Mouse (Mus musculus) kidney, embryonic 16.5 days (tissue): ENCODE data around the gene Mtnr1b. TPM values are rescaled to one million over a fixed set of nuclear protein-coding genes. Genes with fewer than 3 reads are reported as not detected.

Experiments
- ATAC-seq: fragments of 200-750 bp; cut with Nextera tagmentation; 2 replicates; pipeline ENCODE4 v1.8.0; 2017; ENCODE audit warnings: moderate TSS enrichment; ENCODE audit not compliant: low FRiP score, low TSS enrichment
- H3K27ac ChIP-seq: fragments of 300-500 bp; sonication (generic); 2 replicates; pipeline ENCODE4 v1.5.1; 2014; ENCODE audit warnings: low read length
- H3K27me3 ChIP-seq: fragments of 300-500 bp; sonication (generic); 2 replicates; pipeline ENCODE4 v1.6.1; 2014; ENCODE audit warnings: low read length, control low read depth, mixed read lengths; ENCODE audit not compliant: insufficient read depth
- H3K36me3 ChIP-seq: fragments of 300-500 bp; sonication (generic); 2 replicates; pipeline ENCODE4 v1.6.1; 2014; ENCODE audit warnings: low read length, control low read depth, mixed read lengths; ENCODE audit not compliant: insufficient read depth
- H3K4me1 ChIP-seq: fragments of 300-500 bp; sonication (generic); 2 replicates; pipeline ENCODE4 v1.6.1; 2014; ENCODE audit warnings: low read length, control low read depth, mixed read lengths; ENCODE audit not compliant: insufficient read depth
- H3K4me2 ChIP-seq: fragments of 300-500 bp; sonication (generic); replicated peaks from 2 replicates; pipeline ENCODE4 v1.6.1; 2014; ENCODE audit warnings: low read depth, low read length
- H3K4me3 ChIP-seq: fragments of 300-500 bp; sonication (generic); 2 replicates; pipeline ENCODE4 v1.5.1; 2014; ENCODE audit warnings: mild to moderate bottlenecking, low read length
- H3K9ac ChIP-seq: fragments of 300-500 bp; sonication (generic); replicated peaks from 2 replicates; pipeline ENCODE4 v1.6.1; 2014; ENCODE audit warnings: low read length
- H3K9me3 ChIP-seq: fragments of 300-500 bp; sonication (generic); 2 replicates; pipeline ENCODE4 v1.6.1; 2016; ENCODE audit warnings: low read length, control low read depth
- WGBS: fragments of 180-500 bp; shearing (Covaris S2); extraction: QIAGEN DNeasy Blood & Tissue Kit; methylation state at CpG from one replicate; pipeline ENCODE4 v1.1.7; 2014; 5-methylcytosine and 5-hydroxymethylcytosine counted together
- polyA plus RNA-seq: library from polyadenylated mRNA; unstranded; fragments of >200 nt; fragmentation: Nextera tagmentation; extraction: Ambion mirVana; gene quantifications from 2 replicates; pipeline ENCODE4 v1.2.1, GENCODE M21; 2015

Gene Mtnr1b
- polyA plus RNA-seq, 1 experiment from 2014 or later, result not detected

DNA sequence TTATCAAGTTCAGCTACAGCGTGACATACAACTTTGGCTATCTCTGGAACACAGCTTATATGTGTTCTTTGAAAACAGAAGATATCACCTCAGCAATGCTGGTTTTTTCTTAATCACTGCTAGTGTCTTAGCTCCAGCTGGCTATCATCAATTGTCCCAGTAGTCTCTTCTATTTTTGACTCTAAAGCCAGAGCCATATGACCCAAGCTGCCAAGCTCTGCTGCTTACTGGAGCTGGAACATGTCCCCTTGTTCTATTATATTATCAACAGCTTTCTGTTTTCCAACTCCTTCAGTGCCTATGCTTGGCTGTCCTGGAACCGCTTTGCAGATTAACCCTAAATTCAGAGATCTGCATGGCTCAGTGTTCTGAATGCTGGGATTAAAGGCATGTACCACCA is 70.1 kb downstream of the Mtnr1b start:
- Histone ChIP-seq H3K9me3 (no peaks in the 10 kb centered on the region), H3K27ac (no peak overlapping the region), H3K4me2 (no peak overlapping the region), H3K27me3 (no peaks in the 10 kb centered on the region), H3K4me1 (no peaks in the 10 kb centered on the region), H3K36me3 (no peaks in the 10 kb centered on the region), H3K9ac (no peak overlapping the region), H3K4me3 (no peak overlapping the region)
- 83% methylated on average over 2 of the region's 2 CpGs for WGBS
- no peak for ATAC-seq

DNA sequence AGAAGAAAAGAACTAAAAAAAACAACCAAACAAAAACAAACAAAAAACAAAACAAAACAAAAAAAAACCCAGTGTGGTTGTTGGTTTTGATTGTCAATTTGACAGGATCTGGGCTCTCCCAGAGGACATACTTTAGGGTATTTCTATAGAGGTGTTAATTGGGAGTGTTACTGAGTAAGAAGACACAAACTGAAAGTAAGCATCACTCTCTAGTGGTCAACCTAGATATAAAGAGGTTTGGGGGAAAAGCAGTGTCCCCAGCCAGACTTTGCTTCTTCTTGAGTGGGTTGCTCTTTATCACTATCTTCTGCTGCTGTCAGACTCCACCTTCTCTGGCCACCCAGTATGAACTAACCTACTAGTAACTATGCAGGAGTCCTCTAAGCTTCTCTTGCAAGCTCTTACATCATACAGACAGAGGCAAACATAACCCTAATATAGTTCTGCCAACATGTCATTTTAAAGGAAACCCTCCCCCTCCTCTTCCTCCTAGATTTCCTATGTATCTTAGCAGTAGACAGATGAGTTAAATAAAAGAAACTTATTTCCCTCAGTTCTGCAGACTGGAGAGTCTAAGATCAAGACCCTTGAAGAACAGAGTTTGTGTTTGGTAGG is 71.8 kb downstream of the Mtnr1b start:
- H3K9ac ChIP-seq, result no peak overlapping the region
- H3K4me2 ChIP-seq, result no peak overlapping the region
- H3K36me3 ChIP-seq, result no peaks in the 10 kb centered on the region
- no peak for ATAC-seq
- no peaks in the 10 kb centered on the region for H3K4me1 ChIP-seq
- no peak overlapping the region for H3K4me3 ChIP-seq
- H3K9me3 ChIP-seq, result no peaks in the 10 kb centered on the region
- no peaks in the 10 kb centered on the region for H3K27me3 ChIP-seq
- no peak overlapping the region for H3K27ac ChIP-seq

DNA sequence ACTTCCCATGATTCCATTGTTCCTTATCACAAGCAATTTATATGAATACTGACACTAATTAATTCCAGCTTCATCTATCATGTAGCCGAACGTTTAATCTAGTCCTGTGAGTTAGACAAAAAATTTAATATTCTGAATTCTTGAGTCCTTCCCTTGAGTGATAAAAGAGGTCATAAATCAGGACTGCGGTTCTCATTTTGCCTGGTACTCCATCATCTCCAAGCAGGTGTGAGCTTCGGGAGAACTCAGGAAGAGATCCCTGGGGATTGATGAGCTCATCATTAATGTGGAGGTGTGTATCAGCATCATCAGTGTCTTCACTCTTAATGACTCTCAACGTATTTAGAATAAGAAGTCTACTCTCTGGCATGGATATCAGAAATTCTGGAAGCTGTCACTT is 74.0 kb downstream of the Mtnr1b start:
- no peak for ATAC-seq
- H3K4me2 ChIP-seq, result no peak overlapping the region
- no peaks in the 10 kb centered on the region for H3K27me3 ChIP-seq
- H3K9me3 ChIP-seq, result no peaks in the 10 kb centered on the region
- H3K4me1 ChIP-seq, result no peaks in the 10 kb centered on the region
- H3K27ac ChIP-seq, result no peak overlapping the region
- WGBS, result 74% methylated on average over 5 of the region's 5 CpGs
- H3K9ac ChIP-seq, result no peak overlapping the region
- H3K4me3 ChIP-seq, result no peak overlapping the region
- no peaks in the 10 kb centered on the region for H3K36me3 ChIP-seq

DNA sequence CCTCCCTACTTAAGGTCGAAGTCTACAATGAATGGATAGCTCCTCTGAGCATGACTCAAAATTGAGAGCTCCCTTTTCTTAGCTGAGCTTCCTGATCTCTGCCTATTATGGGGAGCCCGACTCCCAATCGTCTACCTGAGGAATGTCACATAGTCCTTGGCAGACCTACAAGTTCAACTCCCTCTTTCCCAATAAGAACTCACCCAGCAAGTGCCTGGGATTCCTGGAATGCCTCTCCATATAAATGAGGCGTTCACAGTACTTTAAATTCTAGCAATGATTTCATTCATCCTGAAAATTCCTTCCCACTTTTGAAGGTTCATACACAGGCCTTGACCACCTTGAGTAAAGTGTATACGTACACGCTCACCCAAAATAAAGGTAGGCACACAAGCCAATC is 79.9 kb downstream of the Mtnr1b start:
- Histone ChIP-seq H3K36me3 (no peaks in the 10 kb centered on the region), H3K4me1 (no peaks in the 10 kb centered on the region), H3K27me3 (no peaks in the 10 kb centered on the region), H3K9ac (no peak overlapping the region), H3K27ac (no peak overlapping the region), H3K9me3 (no peaks in the 10 kb centered on the region), H3K4me3 (no peak overlapping the region), H3K4me2 (no peak overlapping the region)
- no peak for ATAC-seq
- 77% methylated on average over 6 of the region's 6 CpGs for WGBS

DNA sequence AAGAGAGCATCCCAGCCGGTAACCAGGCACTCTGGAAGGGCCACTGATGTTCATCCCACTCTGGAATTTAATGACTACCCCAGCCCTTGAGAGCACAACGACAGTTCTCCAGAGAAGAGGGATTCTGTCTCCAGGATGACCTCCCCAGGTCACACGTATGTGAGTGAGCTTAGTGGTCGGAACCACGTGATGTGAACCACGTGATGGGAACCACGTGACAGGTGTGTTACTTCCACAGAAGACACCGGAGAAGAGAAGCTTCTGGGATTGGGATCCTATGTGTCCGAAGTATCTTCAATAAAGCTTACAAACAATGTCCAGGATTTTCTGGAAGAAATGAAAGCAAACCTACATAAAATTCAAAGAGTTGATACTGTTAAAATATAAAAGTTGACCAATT is 82.3 kb downstream of the Mtnr1b start:
- no peaks in the 10 kb centered on the region for H3K4me1 ChIP-seq
- no peak overlapping the region for H3K4me2 ChIP-seq
- H3K27ac ChIP-seq, result no peak overlapping the region
- H3K27me3 ChIP-seq, result no peaks in the 10 kb centered on the region
- H3K9me3 ChIP-seq, result no peaks in the 10 kb centered on the region
- H3K36me3 ChIP-seq, result no peaks in the 10 kb centered on the region
- 82% methylated on average over 9 of the region's 9 CpGs for WGBS
- H3K9ac ChIP-seq, result no peak overlapping the region
- no peak for ATAC-seq
- H3K4me3 ChIP-seq, result no peak overlapping the region

DNA sequence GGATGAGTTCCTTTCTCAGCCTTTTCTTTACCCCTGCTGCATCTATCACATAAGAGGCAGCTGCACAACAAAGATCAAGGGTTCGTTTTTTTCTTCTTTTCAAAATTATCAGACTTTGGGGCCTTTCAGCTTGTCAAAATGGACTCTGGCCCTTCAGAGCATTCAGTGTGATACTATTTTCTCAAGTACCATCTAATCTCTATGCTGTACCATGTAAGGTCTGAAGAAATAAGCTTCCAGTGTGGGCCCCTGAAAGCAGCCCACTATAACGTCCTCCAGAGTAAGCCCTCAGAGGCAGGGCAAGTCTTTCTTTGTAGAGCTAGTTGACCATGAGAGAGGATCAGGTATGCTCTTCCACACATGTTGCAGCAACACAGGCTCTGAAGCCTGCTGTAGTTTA is 87.7 kb downstream of the Mtnr1b start:
- no peak for ATAC-seq
- Histone ChIP-seq H3K27ac (no peak overlapping the region), H3K9ac (no peak overlapping the region), H3K36me3 (no peaks in the 10 kb centered on the region), H3K4me3 (no peak overlapping the region), H3K4me2 (no peak overlapping the region), H3K27me3 (no peaks in the 10 kb centered on the region), H3K9me3 (no peaks in the 10 kb centered on the region), H3K4me1 (peaks cover 5% of the 10 kb centered on the region; the same call in 1 of the 2 replicates)
- WGBS, result 64% methylated on average over 2 of the region's 2 CpGs

DNA sequence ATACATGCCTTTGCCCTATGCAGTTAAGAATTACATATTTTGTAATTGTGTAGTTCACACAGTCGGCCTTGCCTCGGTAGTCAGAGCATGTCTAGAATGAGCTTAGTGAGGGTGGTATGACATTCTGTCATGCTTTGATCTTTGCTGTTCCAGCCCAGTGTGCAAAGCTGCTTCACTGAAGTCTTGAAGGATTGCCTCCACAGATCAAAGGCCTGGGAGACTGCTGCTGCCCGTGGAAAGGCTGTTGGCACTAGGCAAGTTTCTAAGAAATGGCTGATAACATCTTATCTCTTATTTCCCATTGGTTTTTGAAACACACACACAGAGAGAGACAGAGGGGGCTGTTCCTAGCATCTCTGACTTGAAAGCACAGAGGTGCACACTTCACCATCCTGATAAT is 88.2 kb downstream of the Mtnr1b start:
- Histone ChIP-seq H3K27ac (no peak overlapping the region), H3K36me3 (no peaks in the 10 kb centered on the region), H3K4me1 (peaks cover 5% of the 10 kb centered on the region; the same call in 1 of the 2 replicates), H3K4me3 (no peak overlapping the region), H3K27me3 (no peaks in the 10 kb centered on the region), H3K9me3 (no peaks in the 10 kb centered on the region), H3K4me2 (no peak overlapping the region), H3K9ac (no peak overlapping the region)
- peak; percentile 51; the same call in 1 of the 2 replicates for ATAC-seq
- WGBS, result 41% methylated on average over 3 of the region's 3 CpGs

DNA sequence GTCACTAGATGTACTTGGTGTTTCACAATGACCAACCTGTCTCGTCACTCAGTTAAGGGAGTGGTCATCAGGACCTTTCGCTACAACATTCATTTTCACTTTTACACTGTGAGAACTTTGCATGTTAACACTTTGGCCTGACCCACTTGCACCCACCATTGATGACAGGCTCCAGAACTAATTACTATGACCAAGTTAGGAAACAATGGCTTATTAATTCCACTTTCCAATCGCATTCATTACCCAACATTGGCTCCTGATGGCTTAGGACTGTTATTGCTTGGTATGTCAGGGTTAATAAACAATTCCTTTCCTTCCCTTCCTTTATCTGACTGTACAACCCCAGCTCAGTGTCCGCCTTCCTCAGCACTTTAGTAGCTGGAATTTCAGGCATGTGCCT is 92.4 kb downstream of the Mtnr1b start:
- H3K4me2 ChIP-seq, result no peak overlapping the region
- no peak overlapping the region for H3K9ac ChIP-seq
- H3K4me3 ChIP-seq, result no peak overlapping the region
- no peaks in the 10 kb centered on the region for H3K9me3 ChIP-seq
- WGBS, result 59% methylated on average over 4 of the region's 4 CpGs
- H3K27ac ChIP-seq, result no peak overlapping the region
- ATAC-seq, result peak; percentile 54; the same call in 1 of the 2 replicates
- H3K27me3 ChIP-seq, result no peaks in the 10 kb centered on the region
- no peaks in the 10 kb centered on the region for H3K36me3 ChIP-seq
- peaks cover 5% of the 10 kb centered on the region; the same call in 1 of the 2 replicates for H3K4me1 ChIP-seq

DNA sequence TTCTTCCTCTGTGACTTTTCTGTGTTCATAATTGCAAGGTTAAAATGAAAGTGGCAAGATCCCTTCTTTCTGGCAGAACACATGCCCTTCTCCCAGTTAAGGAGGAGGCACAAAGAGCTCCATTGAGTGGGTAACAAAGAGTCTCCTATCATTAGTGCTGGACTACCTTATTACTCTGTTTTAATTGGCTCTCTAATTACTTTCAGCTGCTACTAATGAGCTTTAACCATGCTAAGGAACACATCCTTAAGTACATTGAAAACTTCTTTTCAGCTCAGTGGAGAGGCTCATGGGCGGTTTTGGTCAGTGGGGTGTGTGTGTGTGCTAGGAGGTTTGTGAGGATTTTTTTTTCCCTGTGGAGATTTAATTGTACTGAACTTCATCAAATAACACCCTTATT is 99.4 kb downstream of the Mtnr1b start:
- ATAC-seq, result no peak
- WGBS, result 82% methylated on average over 1 of the region's 1 CpGs

More for the DNA sequence above, 99.4 kb downstream of the Mtnr1b start:
- H3K27ac ChIP-seq, result no peak overlapping the region
- H3K9me3 ChIP-seq, result no peaks in the 10 kb centered on the region
- no peaks in the 10 kb centered on the region for H3K4me1 ChIP-seq
- no peak overlapping the region for H3K9ac ChIP-seq
- no peak overlapping the region for H3K4me3 ChIP-seq
- H3K4me2 ChIP-seq, result no peak overlapping the region
- H3K27me3 ChIP-seq, result no peaks in the 10 kb centered on the region
- no peaks in the 10 kb centered on the region for H3K36me3 ChIP-seq
